Mouse (Mus musculus) liver, embryonic 15.5 days (tissue): Measurements from ENCODE around the gene Tmem183a. TPM values are rescaled to one million over a fixed set of nuclear protein-coding genes. Genes with fewer than 3 reads are reported as not detected.

ENCODE experiments used
- polyA plus RNA-seq: library from polyadenylated mRNA; unstranded; fragments of >200 nt; fragmentation: Nextera tagmentation; extraction: Ambion mirVana; gene quantifications from 2 replicates; pipeline ENCODE4 v1.2.1, GENCODE M21; 2015

Gene Tmem183a
- polyA plus RNA-seq, 1 experiment from 2014 or later = 49.8 TPM

Other genes starting within 250 kb of the Tmem183a start
- gene Chil1, start 179.8 kb downstream of the Tmem183a start, polyA plus RNA-seq = 15.1 and 17.7 TPM in 2 replicates
- gene Mybph, start 168.5 kb downstream of the Tmem183a start, polyA plus RNA-seq = 1.5 and 3.5 TPM in 2 replicates
- gene Adora1, start 126.5 kb downstream of the Tmem183a start, polyA plus RNA-seq = 0.91 and 2.1 TPM in 2 replicates
- gene Myog, start 72.0 kb downstream of the Tmem183a start, polyA plus RNA-seq = 5.1 and 6.8 TPM in 2 replicates
- 1.8 and 2.1 TPM in 2 replicates for gene Ppfia4, start 29.1 kb downstream of the Tmem183a start, polyA plus RNA-seq
- gene 4933406M09Rik, start 24.0 kb upstream of the Tmem183a start, polyA plus RNA-seq = not detected in 2 replicates
- 17.3 and 17.4 TPM in 2 replicates for gene Cyb5r1, start 43.6 kb upstream of the Tmem183a start, polyA plus RNA-seq
- gene Adipor1, start 53.4 kb upstream of the Tmem183a start, polyA plus RNA-seq = 162 and 178 TPM in 2 replicates
- 35.3 and 39.2 TPM in 2 replicates for gene Klhl12, start 93.6 kb upstream of the Tmem183a start, polyA plus RNA-seq
- gene Rabif, start 132.7 kb upstream of the Tmem183a start, polyA plus RNA-seq = 15.8 and 16.5 TPM in 2 replicates
- not detected in 2 replicates for gene Mgat4e, start 187.7 kb upstream of the Tmem183a start, polyA plus RNA-seq
- gene Kdm5b, start 198.2 kb upstream of the Tmem183a start, polyA plus RNA-seq = 5.6 TPM in 2 replicates